Mouse (Mus musculus): ENCODE data around the gene Col4a4.

Gene Col4a4

GRCm38 (mm10) chr1:82577915-82578314 lies 8.7 kb downstream of the Col4a4 start:
- no peak for DNase-seq (ENCODE audit: low read depth, low spot score)

- no peak for DNase-seq (ENCODE audit: low read depth, low spot score)
Observed at GRCm38 (mm10) chr1:82577339-82577738, 9.3 kb downstream of the Col4a4 start.

GRCm38 (mm10) chr1:82576182-82576581 lies 10.5 kb downstream of the Col4a4 start:
- DNase-seq (ENCODE audit: low read depth, low spot score) = no peak

- no peak for DNase-seq (ENCODE audit: low read depth, low spot score)
Observed at GRCm38 (mm10) chr1:82575681-82576080, 11.0 kb downstream of the Col4a4 start.

- no peak for DNase-seq (ENCODE audit: low read depth, low spot score)
Observed at GRCm38 (mm10) chr1:82571758-82572157, 14.9 kb downstream of the Col4a4 start.

DNA sequence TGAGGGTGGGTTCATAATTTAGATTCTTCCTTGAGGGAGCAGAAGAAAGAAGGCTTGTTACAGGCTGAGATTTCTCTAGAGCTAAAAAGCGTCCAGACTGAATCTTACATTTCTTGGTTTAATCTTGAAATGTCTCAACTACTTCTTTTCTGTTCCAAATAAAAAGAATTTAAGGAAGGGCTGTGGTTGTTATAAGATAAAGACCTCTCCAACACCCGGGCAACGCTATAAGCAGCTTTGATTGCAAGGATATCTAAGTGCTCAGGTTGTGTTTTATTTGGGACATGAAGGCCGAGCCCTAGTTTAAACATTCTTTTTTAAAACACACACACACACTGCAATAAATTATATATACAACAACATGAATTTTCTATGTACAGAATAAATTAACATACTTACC lies 17.2 kb downstream of the Col4a4 start:
- DNase-seq (ENCODE audit: low read depth, low spot score) = no peak

DNA sequence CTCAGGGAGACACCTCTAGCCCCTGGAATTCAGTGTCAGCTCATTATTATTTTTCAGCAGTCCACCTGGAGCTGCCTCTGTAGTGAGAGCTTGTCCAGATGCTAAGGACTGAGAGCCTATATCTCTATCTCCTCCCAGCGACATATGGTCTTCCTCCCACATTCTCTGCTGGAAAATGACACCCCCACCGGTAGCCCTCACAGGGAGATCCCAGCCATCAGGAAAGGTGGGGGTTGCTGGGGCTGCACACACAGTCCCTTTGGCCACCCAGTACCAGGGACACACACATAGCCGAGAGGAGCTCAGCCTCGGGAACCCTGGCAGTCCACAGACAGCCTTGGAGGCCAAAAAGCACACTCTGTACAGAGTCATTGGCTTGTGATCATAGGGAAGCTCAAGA lies 26.4 kb downstream of the Col4a4 start:
- no peak for DNase-seq (ENCODE audit: low read depth, low spot score)

DNA sequence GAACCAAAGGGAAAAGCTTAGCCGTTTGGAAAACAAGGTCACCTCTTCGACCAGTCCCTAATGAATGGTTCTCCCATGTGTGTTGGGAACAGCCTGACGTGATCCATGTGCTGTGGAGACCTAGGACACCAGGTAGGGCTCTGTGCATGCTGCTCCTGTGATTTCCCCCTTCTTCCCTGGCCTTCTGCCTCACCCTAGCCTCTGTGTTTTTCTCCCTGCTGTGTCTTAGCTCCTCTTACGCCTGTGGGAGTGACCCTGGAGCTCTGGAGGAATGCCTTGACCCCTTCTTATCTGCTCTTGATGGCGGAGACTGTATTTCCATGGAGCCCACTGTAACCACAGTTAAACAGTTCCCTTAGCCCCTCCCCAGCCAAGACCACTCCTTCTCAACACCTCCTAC lies 31.8 kb downstream of the Col4a4 start:
- no peak for DNase-seq (ENCODE audit: low read depth, low spot score)

DNA sequence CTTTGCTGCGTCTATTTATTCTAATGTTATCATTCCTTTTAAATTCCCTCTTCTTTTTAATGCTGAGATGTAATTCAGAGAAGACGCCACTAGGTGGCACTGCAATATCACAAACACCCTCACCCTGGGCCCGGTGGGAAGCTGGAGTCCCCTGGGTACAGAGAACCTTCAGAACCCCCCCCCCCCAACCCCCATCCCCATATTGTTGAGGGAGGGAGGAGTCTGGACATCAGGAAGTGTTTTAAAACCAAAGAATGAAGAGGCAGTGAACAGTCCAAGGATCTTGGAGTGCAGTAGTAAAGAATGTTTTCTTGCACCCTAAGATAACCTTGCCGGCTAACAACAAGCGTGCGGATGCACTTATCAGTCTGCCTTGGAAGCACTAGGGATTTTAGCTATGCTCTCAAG lies 32.2 kb downstream of the Col4a4 start:
- peak; percentile 30 for DNase-seq (ENCODE audit: low read depth, low spot score)

DNA sequence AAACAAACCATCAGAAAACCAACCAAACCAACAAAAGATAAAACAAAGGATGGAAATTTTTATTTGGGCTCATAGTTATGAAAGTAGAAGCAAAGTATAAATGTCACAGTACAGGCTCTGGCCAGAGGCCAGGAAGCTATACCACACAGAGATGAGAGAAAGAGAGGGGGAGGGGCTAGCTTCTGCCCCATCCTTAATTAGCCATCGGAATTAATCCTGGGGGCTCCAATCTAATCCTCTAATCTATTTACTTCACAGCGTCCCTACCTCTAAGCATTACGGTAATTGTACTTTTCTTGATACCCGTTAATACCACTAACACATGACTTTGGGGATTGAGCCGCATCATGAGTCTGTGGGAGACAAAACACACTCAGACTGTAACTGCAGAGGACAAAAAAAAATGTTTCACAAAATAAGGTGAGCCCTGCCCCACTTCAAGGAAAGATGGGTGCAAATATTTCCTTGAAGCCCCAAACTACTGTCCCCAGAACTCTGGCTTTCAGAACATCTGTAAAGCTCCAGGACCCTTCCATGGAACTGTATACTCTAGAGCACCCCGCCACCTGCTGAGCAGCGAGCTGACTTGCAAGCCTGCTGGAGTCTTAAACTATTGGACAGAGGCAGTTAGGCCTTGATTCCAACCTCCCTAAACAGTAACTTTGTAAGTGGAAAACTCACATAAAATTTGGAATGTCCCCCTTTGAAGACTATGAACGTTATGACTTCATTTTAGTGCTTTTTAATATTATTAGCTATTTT lies 41.3 kb downstream of the Col4a4 start:
- DNase-seq (ENCODE audit: low read depth, low spot score) = no peak

GRCm38 (mm10) chr1:82544419-82545185 lies 42.0 kb downstream of the Col4a4 start:
- no peak for DNase-seq (ENCODE audit: low read depth, low spot score)

DNA sequence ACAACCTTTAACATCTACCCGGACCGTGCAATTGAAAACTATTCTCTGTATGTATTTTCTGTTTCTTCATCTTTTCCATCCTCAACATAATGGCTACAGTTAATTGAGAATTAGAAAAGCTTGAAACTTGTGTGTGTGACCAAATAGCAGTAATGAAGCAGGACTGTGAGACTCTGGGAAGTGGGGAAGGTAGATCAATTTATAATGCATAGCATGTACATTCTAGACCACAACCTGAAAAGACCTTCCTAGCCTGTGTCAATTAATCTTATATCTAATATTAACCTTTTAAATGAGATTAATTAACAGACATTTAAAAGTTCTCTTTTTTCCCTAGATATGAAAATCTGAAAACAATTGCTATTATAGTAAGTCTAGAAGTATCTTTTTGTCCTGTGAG lies 42.7 kb downstream of the Col4a4 start:
- DNase-seq (ENCODE audit: low read depth, low spot score) = no peak

DNA sequence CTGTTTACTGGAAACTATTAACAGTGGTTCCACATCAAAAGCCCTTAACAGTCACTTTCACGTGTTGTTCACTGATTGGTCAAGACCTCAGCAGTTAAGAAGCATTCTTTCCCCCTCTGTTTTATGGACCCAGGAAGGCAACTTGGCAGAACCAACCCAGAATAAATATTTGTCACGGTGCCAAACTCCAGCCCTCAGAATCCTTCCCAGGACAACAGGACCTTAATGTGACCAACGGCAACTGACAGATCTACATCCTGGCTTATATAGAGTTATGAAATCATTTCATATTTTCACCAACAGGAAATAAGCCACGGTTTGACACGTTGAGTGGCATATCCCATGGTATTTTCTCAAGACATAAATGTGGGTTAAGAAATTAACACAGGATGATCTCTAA lies 46.6 kb downstream of the Col4a4 start:
- no peak for DNase-seq (ENCODE audit: low read depth, low spot score)

DNA sequence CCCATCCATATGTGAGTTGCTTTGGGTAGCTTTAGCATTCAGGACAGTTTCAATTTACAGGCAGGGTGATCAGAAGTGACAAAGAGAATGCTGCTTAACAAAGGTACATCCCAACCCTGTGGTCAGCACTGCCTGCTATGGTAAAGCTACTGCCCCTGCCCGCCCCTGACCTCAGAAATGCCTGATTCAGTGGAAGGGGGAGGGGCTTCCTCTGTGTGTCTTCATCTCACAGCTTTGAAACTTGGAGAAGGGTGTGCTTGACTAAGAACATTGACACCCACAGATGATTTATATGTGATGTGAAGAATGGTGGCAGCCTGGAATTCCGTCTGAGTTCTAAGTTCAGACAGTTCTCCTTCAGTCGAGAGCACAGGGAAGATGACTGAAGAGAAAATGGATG lies 48.8 kb downstream of the Col4a4 start:
- DNase-seq (ENCODE audit: low read depth, low spot score) = no peak

- DNase-seq (ENCODE audit: low read depth, low spot score) = no peak
Observed at GRCm38 (mm10) chr1:82536515-82537174, 50.0 kb downstream of the Col4a4 start.

GRCm38 (mm10) chr1:82527931-82528330 lies 58.7 kb downstream of the Col4a4 start:
- DNase-seq (ENCODE audit: low read depth, low spot score) = no peak

- DNase-seq (ENCODE audit: low read depth, low spot score) = no peak
Observed at GRCm38 (mm10) chr1:82491954-82492353, 94.7 kb downstream of the Col4a4 start.

- DNase-seq (ENCODE audit: low read depth, low spot score) = no peak
Observed at GRCm38 (mm10) chr1:82486371-82486770, 100.3 kb downstream of the Col4a4 start.

- no peak for DNase-seq (ENCODE audit: low read depth, low spot score)
Observed at GRCm38 (mm10) chr1:82482371-82482770, 104.3 kb downstream of the Col4a4 start.

DNA sequence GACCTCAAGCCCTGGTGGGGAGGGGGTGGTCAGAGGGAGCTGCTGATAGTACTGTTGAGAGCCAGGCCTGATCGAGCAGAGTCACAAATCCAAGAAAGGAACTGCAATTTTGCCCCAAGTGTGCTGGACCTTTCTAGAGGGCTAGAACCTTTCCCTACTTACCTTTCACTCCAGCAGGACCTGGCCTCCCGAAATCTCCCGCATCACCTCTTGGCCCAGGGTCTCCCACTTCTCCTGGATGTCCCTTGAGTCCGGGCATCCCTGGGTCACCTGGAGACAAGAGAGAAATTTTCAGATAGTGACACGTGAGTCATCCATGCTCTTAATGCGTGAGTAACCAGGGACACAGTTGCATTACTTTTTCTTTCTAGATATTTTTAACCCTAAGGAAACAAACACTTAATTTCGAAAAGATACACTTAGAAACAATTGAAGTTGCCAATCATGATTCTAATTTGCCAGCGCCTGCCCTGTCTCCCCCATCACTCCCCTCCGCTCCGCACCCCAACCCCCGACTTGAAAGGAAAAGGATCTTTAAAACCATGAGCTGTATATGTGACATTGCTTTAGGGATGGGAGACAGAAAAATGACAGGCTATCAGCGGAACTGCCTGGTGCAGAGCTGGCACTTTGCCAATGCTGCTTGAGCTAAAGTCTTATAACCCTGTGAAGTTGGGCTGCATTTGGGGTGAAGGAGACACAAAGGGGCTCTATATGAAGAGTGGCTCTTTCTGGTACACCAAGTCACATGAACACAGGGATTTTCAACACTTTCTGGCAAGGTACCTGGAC lies 106.8 kb downstream of the Col4a4 start:
- no peak for DNase-seq (ENCODE audit: low read depth, low spot score)

DNA sequence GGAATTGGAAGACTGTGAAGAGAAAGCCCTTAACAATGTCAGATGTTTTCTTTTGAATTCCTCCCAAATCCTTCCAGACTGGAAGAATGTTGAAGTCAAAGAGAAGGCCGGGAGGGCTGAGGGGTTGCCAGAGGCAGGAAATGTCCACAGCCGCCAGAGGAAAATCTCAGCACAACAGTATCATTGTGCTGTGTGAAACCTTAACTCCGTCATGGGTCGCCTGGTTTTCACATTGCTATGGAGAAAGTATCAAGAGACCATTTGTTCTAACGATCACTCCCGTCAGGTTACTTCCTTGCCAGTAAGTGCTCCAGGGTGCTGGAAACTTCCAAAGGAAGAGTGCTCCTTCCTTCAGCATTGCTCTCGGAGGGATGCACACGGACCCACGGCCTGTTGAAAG lies 109.9 kb downstream of the Col4a4 start:
- DNase-seq (ENCODE audit: low read depth, low spot score) = no peak

- DNase-seq (ENCODE audit: low read depth, low spot score) = no peak
Observed at GRCm38 (mm10) chr1:82476256-82476655, 110.4 kb downstream of the Col4a4 start.

Measured in retina, postnatal 7 days (tissue).